Mouse (Mus musculus): ENCODE data around the gene Ppp2r3c. TPM values are rescaled to one million over a fixed set of nuclear protein-coding genes. Genes with fewer than 3 reads are reported as not detected.
"Not testable (repeated sequence)": the region's sequence is repeated elsewhere in the genome, so short reads cannot be mapped to it uniquely, and the experiment has no call there.

Ppp2r3c gene
- total RNA-seq (2021): 10.8 and 11.3 TPM in 2 replicates
- long read RNA-seq, full-length matches to known transcripts: 2 of 28 reads
- long read RNA-seq, partial matches to known transcripts: 23 of 28 reads
- long read RNA-seq, other reads (novel, unspliced or antisense): 3 of 28 reads

DNA sequence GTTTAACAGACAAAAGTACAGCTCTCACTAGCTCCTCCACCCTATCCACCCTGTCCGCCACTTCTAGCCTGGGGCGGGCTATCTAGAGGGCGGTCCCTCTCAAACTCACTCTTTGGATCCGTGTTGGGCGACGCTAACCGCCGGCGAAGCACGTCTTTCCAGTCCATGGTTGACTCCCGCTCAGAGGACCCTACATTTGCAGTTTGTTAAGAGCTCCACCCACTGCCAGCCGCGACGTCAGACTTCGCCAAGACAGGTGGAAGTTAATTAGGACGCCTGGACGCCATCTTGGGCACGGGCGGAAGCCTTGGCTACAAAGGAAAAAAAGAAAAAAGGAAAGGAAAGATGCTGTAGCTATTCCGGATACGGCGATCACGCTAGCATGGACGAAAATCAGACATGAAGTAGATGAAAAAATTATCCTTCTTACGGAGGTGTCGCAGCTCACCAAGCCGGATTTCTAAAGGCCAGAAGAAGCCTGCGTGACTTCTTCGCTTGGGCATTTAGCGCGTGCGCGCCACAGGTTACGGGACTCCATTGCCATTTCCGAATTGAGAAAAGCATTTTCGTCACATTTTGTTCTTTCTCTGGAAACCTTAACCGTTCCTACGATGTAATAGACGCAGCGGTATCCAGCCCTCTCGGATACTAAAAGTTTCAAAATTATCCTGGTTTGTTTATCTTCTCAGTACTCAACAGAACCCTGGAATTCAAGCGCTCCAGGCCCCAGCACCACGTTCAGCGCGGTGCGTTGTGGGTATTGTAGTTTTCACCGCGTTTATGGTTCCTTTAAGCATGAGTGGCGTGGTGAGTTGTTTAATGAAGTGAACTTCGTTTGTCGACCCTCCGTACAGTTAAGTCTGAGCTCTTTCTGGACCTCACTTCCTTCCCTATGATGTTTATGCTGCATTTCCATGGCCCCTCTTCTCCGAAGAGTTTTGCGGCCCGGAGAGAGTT lies at the start of gene Ppp2r3c:
TSS of gene Ppp2r3c (minus strand) at position 514 of the 957 bp plus-strand sequence.
- peak; percentile 87 for DNase-seq

DNA sequence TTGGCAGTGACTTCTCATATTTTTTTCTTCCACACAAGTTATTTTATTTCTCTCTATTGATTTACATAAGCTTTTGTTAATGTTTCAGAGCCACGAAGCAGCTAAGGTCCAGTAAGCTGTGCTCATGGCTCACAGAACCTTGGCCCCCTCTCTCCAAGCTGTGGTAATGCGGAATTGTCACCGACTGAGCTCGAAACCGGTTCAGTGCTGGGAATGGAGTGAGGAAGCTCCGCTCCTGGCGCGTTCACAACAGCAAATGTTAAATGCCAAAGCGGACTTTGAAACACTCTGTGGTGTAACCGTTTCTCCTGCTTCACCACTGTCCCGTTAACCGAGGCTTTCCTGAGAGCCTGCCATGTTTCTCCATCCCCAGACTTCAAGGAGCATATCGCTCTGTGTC lies 41.8 kb upstream of the Ppp2r3c start:
- DNase-seq: no peak

DNA sequence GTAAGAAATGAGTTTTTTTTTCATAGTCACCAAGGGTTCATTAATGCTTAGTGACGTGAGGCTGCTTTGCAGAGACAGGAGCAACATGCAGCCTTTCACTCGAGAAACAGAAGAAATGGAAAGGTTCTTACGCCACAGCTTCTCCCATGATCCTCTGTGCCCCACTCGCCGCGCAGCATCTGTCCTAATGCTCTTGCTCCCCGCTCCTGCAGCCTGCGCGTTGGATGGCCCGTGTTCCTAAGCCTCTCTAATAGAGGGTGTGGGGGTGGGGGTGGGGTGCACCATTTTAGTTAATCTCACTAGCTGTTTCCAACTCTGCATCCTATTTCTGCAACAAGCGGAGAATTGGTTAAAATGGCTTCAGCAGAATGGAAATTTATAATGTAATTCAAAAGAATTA lies 41.2 kb upstream of the Ppp2r3c start:
- no peak for DNase-seq

DNA sequence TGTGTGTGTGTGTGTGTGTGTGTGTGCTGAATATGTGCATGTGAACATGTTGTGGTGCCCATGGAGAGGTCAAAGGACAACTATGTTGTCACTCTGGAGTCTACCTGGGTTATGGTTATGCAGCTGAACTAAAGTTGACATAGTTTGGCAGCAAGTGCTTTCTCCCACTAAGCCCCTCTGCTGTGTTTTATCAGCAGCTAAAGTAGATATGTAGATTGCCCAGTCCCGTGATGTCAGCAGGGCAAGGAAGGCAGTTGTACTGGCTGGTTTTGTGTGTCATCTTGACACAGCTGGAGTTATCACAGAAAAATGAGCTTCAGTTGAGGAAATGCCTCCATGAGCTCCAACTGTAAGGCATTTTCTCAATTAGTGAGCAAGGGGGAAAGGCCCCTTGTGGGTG lies 40.2 kb upstream of the Ppp2r3c start:
- DNase-seq: not testable (repeated sequence)

DNA sequence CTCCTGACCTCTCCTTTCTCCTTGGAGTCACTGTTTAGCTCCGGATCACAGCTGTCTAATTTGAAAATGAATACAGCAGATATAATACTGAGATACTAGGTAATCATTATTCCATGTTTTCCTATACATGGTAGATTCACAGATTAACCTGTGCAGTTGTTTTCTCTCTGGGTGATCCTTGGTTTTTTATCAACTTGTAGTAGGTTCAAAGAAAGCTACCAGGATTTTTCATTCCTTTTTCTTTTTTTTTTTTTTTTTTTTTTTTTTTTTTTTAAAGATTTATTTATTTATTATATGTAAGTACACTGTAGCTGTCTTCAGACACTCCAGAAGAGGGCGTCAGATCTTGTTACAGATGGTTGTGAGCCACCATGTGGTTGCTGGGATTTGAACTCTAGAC lies 35.7 kb upstream of the Ppp2r3c start:
- not testable (repeated sequence) for DNase-seq

- no peak for DNase-seq
Observed at GRCm38 (mm10) chr12:55333662-55334061, 30.9 kb upstream of the Ppp2r3c start.

DNA sequence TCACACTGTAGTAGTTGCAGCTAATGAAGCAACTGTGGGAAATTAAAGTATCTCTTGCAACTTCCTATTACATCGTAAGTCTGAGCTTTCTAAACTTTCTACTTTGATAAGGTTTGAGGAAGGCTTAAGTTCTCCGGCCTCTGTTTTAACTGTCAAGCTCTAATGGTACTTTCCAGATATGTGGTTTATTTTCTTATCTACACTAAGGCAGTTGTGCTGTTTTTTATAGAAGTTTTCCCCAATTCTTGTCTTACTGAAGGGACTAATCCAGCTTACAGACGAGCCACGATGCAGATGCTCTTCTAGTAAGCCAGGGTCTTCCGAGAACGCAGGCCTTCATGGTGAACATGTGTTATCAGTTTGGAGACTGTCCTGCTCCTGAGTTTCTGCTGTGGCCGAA lies 26.6 kb upstream of the Ppp2r3c start:
- no peak for DNase-seq

- no peak for DNase-seq
Observed at GRCm38 (mm10) chr12:55328784-55329183, 26.0 kb upstream of the Ppp2r3c start.

DNA sequence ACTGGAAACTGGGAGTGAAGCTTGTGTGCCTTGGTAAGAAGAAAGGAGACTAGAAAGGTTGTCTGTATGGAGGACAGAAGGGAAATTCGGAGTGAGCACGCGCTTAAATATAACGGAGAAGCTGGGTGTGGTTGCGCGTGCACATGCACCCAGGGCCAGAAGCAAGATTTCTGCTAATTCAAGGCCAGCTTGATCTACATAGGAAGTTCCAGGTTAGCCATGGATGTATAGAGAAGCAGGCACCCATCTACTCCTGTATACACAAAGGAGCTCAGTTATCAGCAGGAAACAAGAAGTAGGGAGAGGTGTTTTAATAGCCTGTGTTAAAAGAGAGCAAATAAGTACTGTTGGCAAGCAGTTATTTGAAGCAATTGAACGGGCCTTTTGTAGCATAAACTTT lies 22.9 kb upstream of the Ppp2r3c start:
- DNase-seq: no peak

- DNase-seq: no peak
Observed at GRCm38 (mm10) chr12:55321642-55322291, 19.0 kb upstream of the Ppp2r3c start.

DNA sequence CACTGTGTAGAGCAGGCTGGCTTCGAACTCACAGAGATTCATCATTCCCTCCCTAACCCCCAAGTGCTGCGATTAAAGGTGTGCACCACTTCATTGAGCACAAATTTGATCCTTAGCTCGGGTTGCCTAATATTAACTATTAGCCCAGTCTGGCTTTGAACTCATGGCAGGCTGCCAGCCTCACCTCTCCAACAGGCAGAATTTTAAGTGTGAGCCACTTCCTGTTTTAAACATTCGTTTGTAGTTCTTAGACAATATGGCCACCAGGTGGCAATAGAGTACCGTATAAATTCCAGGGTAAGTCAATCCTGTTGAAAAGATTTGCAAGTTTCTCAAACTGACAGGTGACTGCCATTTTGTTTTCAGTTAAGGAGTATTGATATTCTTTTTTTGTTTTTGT lies 12.4 kb upstream of the Ppp2r3c start:
- DNase-seq: peak; percentile 49

DNA sequence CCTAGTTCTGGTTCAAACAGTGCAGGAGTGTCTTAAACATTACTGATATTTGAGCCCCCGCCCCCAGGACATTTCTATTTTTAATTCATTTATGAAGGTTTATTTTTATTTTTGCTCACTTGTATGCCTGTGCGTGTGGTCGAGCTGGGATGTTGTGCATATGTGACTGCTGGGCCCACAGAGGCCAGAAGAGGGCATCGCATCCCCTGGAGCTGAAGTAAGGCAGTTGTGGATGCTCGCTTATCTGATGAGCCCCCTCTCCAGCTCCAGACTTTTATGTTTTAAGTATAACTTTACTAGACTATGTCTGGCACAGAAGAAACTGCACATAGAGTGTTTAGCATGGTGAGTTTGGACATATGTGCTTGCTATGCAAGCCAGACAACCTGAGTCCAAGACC lies 11.1 kb upstream of the Ppp2r3c start:
- no peak for DNase-seq

DNA sequence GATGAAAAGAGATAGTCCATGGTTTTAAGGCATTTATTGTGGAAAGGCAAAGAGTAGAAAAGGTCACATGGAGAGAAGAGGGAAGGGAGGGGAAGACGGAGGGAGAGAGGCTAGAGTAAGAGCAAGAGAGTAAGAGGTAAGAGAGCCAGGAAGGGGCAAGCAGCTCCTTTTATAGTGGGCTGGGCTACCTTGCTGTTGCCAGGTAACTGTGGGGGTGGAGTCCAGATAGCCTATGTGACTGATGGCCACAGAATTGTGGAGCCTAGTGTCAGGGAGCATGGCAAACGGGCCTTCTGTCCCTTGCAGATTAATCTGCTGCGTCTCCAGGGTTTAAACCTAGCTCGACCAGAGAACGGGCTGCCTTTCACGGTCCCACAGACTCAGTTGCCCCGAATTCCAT lies 9.0 kb upstream of the Ppp2r3c start:
- no peak for DNase-seq

GRCm38 (mm10) chr12:55309501-55309900 lies 6.7 kb upstream of the Ppp2r3c start:
- no peak for DNase-seq

DNA sequence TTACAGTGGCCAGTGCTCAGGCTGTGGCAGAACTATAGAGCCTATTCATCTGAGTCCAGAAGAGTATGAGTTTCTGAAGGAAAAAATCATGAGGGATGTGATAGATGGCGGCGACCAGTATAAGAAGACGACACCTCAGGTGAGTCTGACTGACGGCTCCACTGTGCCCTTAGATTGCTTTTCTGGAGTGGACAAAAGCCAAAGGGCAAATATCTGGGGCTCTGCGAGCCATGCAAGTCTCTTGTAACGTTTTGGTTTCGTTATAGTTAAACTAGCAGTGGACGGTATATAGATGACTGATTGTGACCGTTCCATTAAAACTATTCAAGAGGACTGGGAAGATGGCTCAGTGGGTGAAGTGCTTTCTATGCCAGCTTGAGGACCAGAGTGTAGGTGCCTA lies 5.9 kb upstream of the Ppp2r3c start:
- no peak for DNase-seq

GRCm38 (mm10) chr12:55307566-55307965 lies 4.8 kb upstream of the Ppp2r3c start:
- no peak for DNase-seq

DNA sequence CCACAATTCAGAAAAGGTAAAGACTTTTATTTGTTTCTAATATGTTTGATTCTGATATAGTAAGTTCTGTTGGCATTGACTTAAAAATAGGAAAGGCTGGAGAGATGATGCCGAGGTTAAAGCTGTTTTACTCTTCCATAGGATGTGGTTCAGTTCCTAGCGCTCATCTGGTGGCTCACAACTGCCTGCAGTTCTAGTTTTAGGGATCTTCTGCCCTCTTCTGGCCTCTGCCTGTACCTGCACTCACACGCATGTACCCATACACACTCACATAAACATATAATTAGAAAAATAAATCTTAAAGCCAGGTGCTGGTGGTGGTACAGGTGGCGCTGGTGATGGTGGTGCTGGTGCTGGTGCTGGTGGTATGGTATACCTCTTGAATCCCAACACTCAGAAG lies 3.6 kb upstream of the Ppp2r3c start:
- no peak for DNase-seq

DNA sequence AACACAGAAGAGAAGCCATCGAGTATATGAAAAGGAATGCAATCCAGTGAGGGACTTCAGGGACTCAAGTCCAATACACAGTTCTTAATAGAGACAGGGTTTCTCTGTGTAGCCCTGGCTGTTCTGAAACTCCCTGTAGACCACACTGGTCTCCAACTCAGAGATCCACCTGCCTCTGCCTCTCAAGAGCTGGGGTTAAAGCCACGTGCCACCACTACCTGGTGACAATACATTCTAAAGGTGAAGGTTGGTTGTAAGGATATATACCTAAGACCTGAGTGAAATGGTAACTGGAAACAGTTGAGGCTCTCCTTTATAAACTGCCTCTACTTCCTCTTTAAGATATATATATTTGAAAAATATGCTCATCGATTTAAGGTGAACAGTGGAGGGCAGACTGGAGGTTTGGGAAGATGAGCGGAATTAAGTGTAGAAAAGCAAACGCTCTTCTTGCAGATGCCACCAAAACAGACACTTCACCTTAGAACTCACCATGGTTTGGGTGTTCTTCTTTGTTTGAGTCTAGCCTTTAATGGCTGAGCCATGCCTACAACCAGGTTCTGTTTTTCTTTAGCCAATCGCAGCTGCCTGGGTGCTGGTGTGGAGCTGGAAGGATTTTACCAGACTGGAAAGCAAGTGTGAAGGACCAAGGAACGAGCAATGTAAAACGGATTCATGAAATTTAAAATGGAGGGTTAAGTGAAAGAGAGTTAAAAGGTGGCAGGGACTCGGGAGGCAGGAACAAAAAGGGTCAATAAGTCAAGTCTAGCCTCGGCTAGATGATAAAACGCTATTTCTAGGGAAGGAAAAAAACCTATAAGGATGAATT lies 1.1 kb downstream of the Ppp2r3c start:
- no peak for DNase-seq

GRCm38 (mm10) chr12:55300820-55301351 lies 1.9 kb downstream of the Ppp2r3c start:
- DNase-seq: no peak

- DNase-seq: no peak
Observed at GRCm38 (mm10) chr12:55299336-55299735, 3.5 kb downstream of the Ppp2r3c start, which contains the start of gene 1110008L16Rik. Gene 1110008L16Rik, plus strand, starts transcription at chr12:55299577.

GRCm38 (mm10) chr12:55298112-55298511 lies 4.7 kb downstream of the Ppp2r3c start:
- DNase-seq: no peak

GRCm38 (mm10) chr12:55277583-55277982 lies 25.2 kb downstream of the Ppp2r3c start:
- DNase-seq: not testable (repeated sequence)
